8 mouse cellular contexts compared by ENCODE assay signal in the genomic region with DNA sequence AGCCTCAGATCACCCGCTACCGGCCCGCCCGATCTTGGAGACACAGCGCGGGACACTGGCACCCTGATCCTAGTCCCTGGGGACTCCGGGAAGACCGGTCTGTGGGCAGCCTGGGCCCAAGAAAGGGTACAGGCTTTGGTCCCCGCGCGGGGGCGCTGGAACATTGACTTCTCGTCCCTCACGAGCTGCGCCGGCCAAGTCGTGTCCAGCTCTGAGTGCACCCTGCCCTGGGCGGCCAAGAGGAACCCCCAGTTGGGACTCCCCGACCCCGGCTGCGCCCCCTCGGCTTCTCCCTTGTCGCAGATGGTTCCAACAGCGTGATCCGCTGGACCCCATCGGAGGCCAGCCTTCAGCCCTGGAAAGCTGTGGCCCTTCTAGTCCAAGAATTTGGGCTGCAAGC. TPM values are rescaled to one million over a fixed set of nuclear protein-coding genes. Genes with fewer than 3 reads are reported as not detected.
DNase-seq lines count a peak whose midpoint lies in the region; ATAC-seq and TF ChIP-seq lines count a peak whose summit lies in the region.

TSS of gene Lyzl4 (minus strand) at position 96 of the 400 bp plus-strand sequence.

- peak within 1 kb of the TSS; percentile 57 for H3K9ac ChIP-seq in hindbrain, embryonic 11.5 days (ENCODE audit: low read depth, low read length)
- H3K9ac ChIP-seq in lung, postnatal 0 days (replicated peaks; ENCODE audit: low read depth) = no peak within 1 kb of the TSS; the same call in 1 of the 2 replicates

- peak; percentile 81 to 82 for DNase-seq in cerebellum, adult 2 months
- peak; percentile 60 to 75 for DNase-seq in frontal cortex, postnatal 10 days (ENCODE audit: low spot score in 2 of 2)
- DNase-seq in hindbrain, embryonic 11.5 days (ENCODE audit: low spot score) = peak; percentile 86
- peak; percentile 81 to 86 for DNase-seq in layer of hippocampus, postnatal 10 days (ENCODE audit: low spot score in 2 of 2)
- DNase-seq in lung, postnatal 0 days (ENCODE audit: low spot score) = peak; percentile 86
- peak; percentile 38 for DNase-seq in retina, adult 2 months (ENCODE audit: low read depth, low spot score)
- DNase-seq in thymus, postnatal 14 days = peak; percentile 83

- no peak for TF ChIP-seq CTCF in E14TG2a.4 (conservative IDR thresholded peaks at IDR 0.05; ENCODE audit: low read length)
- TF ChIP-seq CTCF in cerebellum, adult 2 months (IDR thresholded peaks at IDR 0.05; ENCODE audit: borderline replicate concordance, insufficient read depth, low read depth, low read length) = peak; percentile 57; the same call in 1 of the 2 replicates
- peak; percentile 74 for TF ChIP-seq CTCF in lung, postnatal 0 days (IDR thresholded peaks at IDR 0.05)

- H3K9me3 ChIP-seq in E14TG2a.4 (ENCODE audit: low read length) = peaks cover 15% of the 10 kb centered on the region
- no peaks in the 10 kb centered on the region for H3K9me3 ChIP-seq in hindbrain, embryonic 11.5 days (ENCODE audit: control insufficient read depth, low read length)
- H3K9me3 ChIP-seq in lung, postnatal 0 days (ENCODE audit: low read length) = no peaks in the 10 kb centered on the region

- peak within 1 kb of the TSS; percentile 88 for H3K4me3 ChIP-seq in E14TG2a.4 (replicated peaks; ENCODE audit: low read length)
- peak within 1 kb of the TSS; percentile 63 for H3K4me3 ChIP-seq in cerebellum, adult 2 months (replicated peaks; ENCODE audit: insufficient read depth, low read depth, low read length)
- peak within 1 kb of the TSS; percentile 43 for H3K4me3 ChIP-seq in hindbrain, embryonic 11.5 days (ENCODE audit: low read depth, low read length)
- H3K4me3 ChIP-seq in lung, postnatal 0 days (ENCODE audit: low read depth, low read length) = peak within 1 kb of the TSS; percentile 41

- no peak for TF ChIP-seq EP300 in lung, postnatal 0 days (IDR thresholded peaks at IDR 0.05)

- peaks cover 95% of the 10 kb centered on the region for H3K27me3 ChIP-seq in E14TG2a.4 (ENCODE audit: insufficient read depth, low read length)
- H3K27me3 ChIP-seq in cerebellum, adult 2 months (ENCODE audit: control insufficient read depth, insufficient read depth, low read length) = no peaks in the 10 kb centered on the region
- peaks cover 42% of the 10 kb centered on the region for H3K27me3 ChIP-seq in hindbrain, embryonic 11.5 days (ENCODE audit: control insufficient read depth, insufficient read depth, low read length)
- peaks cover 27% of the 10 kb centered on the region for H3K27me3 ChIP-seq in lung, postnatal 0 days (replicated peaks; ENCODE audit: insufficient read depth, low read length)

- TF ChIP-seq POLR2A in cerebellum, adult 2 months (IDR thresholded peaks at IDR 0.05; ENCODE audit: borderline replicate concordance, insufficient read depth, low read length) = no peak

- WGBS in cerebellum, adult 2 months = under 1% methylated on average over 26 of the region's 26 CpGs
- WGBS in hindbrain, embryonic 11.5 days = under 1% methylated on average over 26 of the region's 26 CpGs
- WGBS in lung, postnatal 0 days = 0% methylated on average over 20 of the region's 26 CpGs

- peak; percentile 74 for ATAC-seq in hindbrain, embryonic 11.5 days (ENCODE audit: low FRiP score)
- peak; percentile 88 for ATAC-seq in lung, postnatal 0 days

- H3K27ac ChIP-seq in cerebellum, adult 2 months (ENCODE audit: insufficient read depth, low read length) = peak within 1 kb of the TSS; percentile 32; the same call in 1 of the 2 replicates
- no peak within 1 kb of the TSS for H3K27ac ChIP-seq in hindbrain, embryonic 11.5 days (ENCODE audit: low read depth, low read length)
- H3K27ac ChIP-seq in lung, postnatal 0 days (ENCODE audit: low read length) = no peak within 1 kb of the TSS

- H3K4me2 ChIP-seq in hindbrain, embryonic 11.5 days (replicated peaks; ENCODE audit: low read depth, low read length) = peak within 1 kb of the TSS; percentile 83
- H3K4me2 ChIP-seq in lung, postnatal 0 days (replicated peaks; ENCODE audit: low read depth, low read length) = peak within 1 kb of the TSS; percentile 78

- H3K36me3 ChIP-seq in E14TG2a.4 (ENCODE audit: insufficient read depth, low read length) = no peaks in the 10 kb centered on the region
- H3K36me3 ChIP-seq in hindbrain, embryonic 11.5 days (ENCODE audit: control insufficient read depth, insufficient read depth, low read length) = no peaks in the 10 kb centered on the region
- no peaks in the 10 kb centered on the region for H3K36me3 ChIP-seq in lung, postnatal 0 days (ENCODE audit: insufficient read depth, low read length)

- peaks cover 25% of the 10 kb centered on the region for H3K4me1 ChIP-seq in E14TG2a.4 (replicated peaks; ENCODE audit: low read depth, low read length)
- H3K4me1 ChIP-seq in cerebellum, adult 2 months (ENCODE audit: control insufficient read depth, insufficient read depth, low read length) = peaks cover 10% of the 10 kb centered on the region
- H3K4me1 ChIP-seq in hindbrain, embryonic 11.5 days (replicated peaks; ENCODE audit: control insufficient read depth, insufficient read depth, low read length) = peaks cover 9% of the 10 kb centered on the region
- peaks cover 10% of the 10 kb centered on the region; the same call in 1 of the 2 replicates for H3K4me1 ChIP-seq in lung, postnatal 0 days (ENCODE audit: insufficient read depth, low read depth, low read length)

RNA-seq across cellular contexts. Expression of gene Lyzl4, which starts in this region (rescaled TPM):
- polyA plus RNA-seq in cerebellum, adult 2 months (2012; rRNA removed) = 0.38 and 0.63 TPM in 2 replicates
- 0.25 TPM in 1 of 2 replicates, not detected in the other for polyA plus RNA-seq in hindbrain, embryonic 11.5 days (2014; fragmentation: Nextera tagmentation; extraction: Ambion mirVana)
- total RNA-seq in layer of hippocampus, postnatal 10 days (2021) = 1 to 10 TPM in 1 of 2 experiments, not detected in 1; 1.1 TPM
- not detected in 2 replicates for polyA plus RNA-seq in lung, postnatal 0 days (2015; fragmentation: Nextera tagmentation; extraction: Ambion mirVana)

Comparison
In these comparisons a context has a peak if more than half of its experiments do, and no peak if none do; other contexts are left out.
1. Peak in DNase-seq, H3K4me3 ChIP-seq and H3K27ac ChIP-seq in cerebellum, adult 2 months; RNA of the gene not detected or under 1 TPM.
2. Peak in DNase-seq, ATAC-seq, H3K4me3 ChIP-seq, H3K9ac ChIP-seq and H3K4me2 ChIP-seq in hindbrain, embryonic 11.5 days; RNA of the gene not detected or under 1 TPM.
3. Peak in DNase-seq, ATAC-seq, H3K4me3 ChIP-seq and H3K4me2 ChIP-seq in lung, postnatal 0 days; RNA of the gene not detected or under 1 TPM.